Mouse (Mus musculus): Measurements from ENCODE around the gene Nanos3. TPM values are rescaled to one million over a fixed set of nuclear protein-coding genes. Genes with fewer than 3 reads are reported as not detected.

Gene Nanos3
- polyA plus RNA-seq, 1 experiment, result 0.87 TPM

- Histone ChIP-seq H3K27me3 (replicated peaks) (peaks cover 16% of the 10 kb centered on the region), H3K36me3 (replicated peaks; ENCODE audit: low read length) (peaks cover 69% of the 10 kb centered on the region), H3K4me3 (replicated peaks) (no peak overlapping the region), H3K9me3 (no peaks in the 10 kb centered on the region), H3K4me1 (peaks cover 16% of the 10 kb centered on the region)
- TF ChIP-seq FLI1 (IDR thresholded peaks at IDR 0.05; ENCODE audit: low read length) (no peak), GATA1 (IDR thresholded peaks at IDR 0.05; ENCODE audit: borderline replicate concordance, low read length) (no peak)
Measured at GRCm38 (mm10) chr8:84132225-84132624, 52.8 kb downstream of the Nanos3 start.

GRCm38 (mm10) chr8:84130806-84131205, 54.2 kb downstream of the Nanos3 start:
- H3K36me3 ChIP-seq (replicated peaks; ENCODE audit: low read length), result peaks cover 55% of the 10 kb centered on the region
- H3K9me3 ChIP-seq, result no peaks in the 10 kb centered on the region
- peaks cover 30% of the 10 kb centered on the region for H3K4me1 ChIP-seq
- TF ChIP-seq FLI1 (IDR thresholded peaks at IDR 0.05; ENCODE audit: low read length) (no peak), GATA1 (IDR thresholded peaks at IDR 0.05; ENCODE audit: borderline replicate concordance, low read length) (no peak)
- H3K27me3 ChIP-seq (replicated peaks), result peaks cover 30% of the 10 kb centered on the region
- H3K4me3 ChIP-seq (replicated peaks), result no peak overlapping the region

- H3K27me3 ChIP-seq (replicated peaks), result peaks cover 39% of the 10 kb centered on the region
- H3K36me3 ChIP-seq (replicated peaks; ENCODE audit: low read length), result peaks cover 30% of the 10 kb centered on the region
- no peak overlapping the region for H3K4me3 ChIP-seq (replicated peaks)
- H3K4me1 ChIP-seq, result peaks cover 36% of the 10 kb centered on the region
- TF ChIP-seq GATA1 (IDR thresholded peaks at IDR 0.05; ENCODE audit: borderline replicate concordance, low read length) (no peak), FLI1 (IDR thresholded peaks at IDR 0.05; ENCODE audit: low read length) (no peak)
- H3K9me3 ChIP-seq, result no peaks in the 10 kb centered on the region
Measured at GRCm38 (mm10) chr8:84128277-84128676, 56.7 kb downstream of the Nanos3 start.

- H3K9me3 ChIP-seq, result no peaks in the 10 kb centered on the region
- peaks cover 20% of the 10 kb centered on the region for H3K36me3 ChIP-seq (replicated peaks; ENCODE audit: low read length)
- H3K4me3 ChIP-seq (replicated peaks), result peak overlapping the region; percentile 35
- TF ChIP-seq FLI1 (IDR thresholded peaks at IDR 0.05; ENCODE audit: low read length) (no peak), GATA1 (IDR thresholded peaks at IDR 0.05; ENCODE audit: borderline replicate concordance, low read length) (no peak)
- H3K27me3 ChIP-seq (replicated peaks), result peaks cover 40% of the 10 kb centered on the region
- peaks cover 36% of the 10 kb centered on the region for H3K4me1 ChIP-seq
Measured at GRCm38 (mm10) chr8:84127202-84127901, 57.7 kb downstream of the Nanos3 start.

GRCm38 (mm10) chr8:84126742-84127141, 58.3 kb downstream of the Nanos3 start:
- no peak for TF ChIP-seq GATA1 (IDR thresholded peaks at IDR 0.05; ENCODE audit: borderline replicate concordance, low read length)
- no peak for TF ChIP-seq FLI1 (IDR thresholded peaks at IDR 0.05; ENCODE audit: low read length)
- no peak overlapping the region for H3K4me3 ChIP-seq (replicated peaks)
- peaks cover 14% of the 10 kb centered on the region for H3K36me3 ChIP-seq (replicated peaks; ENCODE audit: low read length)
- H3K9me3 ChIP-seq, result no peaks in the 10 kb centered on the region
- peaks cover 41% of the 10 kb centered on the region for H3K27me3 ChIP-seq (replicated peaks)
- H3K4me1 ChIP-seq, result peaks cover 36% of the 10 kb centered on the region

GRCm38 (mm10) chr8:84125656-84126055, 59.4 kb downstream of the Nanos3 start, which contains the start of gene Podnl1:
Gene Podnl1 (plus strand): TSS chr8:84125989.
- no peaks in the 10 kb centered on the region for H3K9me3 ChIP-seq
- H3K36me3 ChIP-seq (replicated peaks; ENCODE audit: low read length), result peaks cover 3% of the 10 kb centered on the region
- H3K27me3 ChIP-seq (replicated peaks), result peaks cover 43% of the 10 kb centered on the region
- no peak within 1 kb of the TSS for H3K4me3 ChIP-seq (replicated peaks)
- peaks cover 36% of the 10 kb centered on the region for H3K4me1 ChIP-seq
- no peak for TF ChIP-seq GATA1 (IDR thresholded peaks at IDR 0.05; ENCODE audit: borderline replicate concordance, low read length)
- TF ChIP-seq FLI1 (IDR thresholded peaks at IDR 0.05; ENCODE audit: low read length), result no peak

Other genes with a start within 250 kb of the Nanos3 start
- gene Gm10644, start 230.0 kb downstream of the Nanos3 start, polyA plus RNA-seq (2012; ENCODE audit: insufficient read depth, low replicate concordance), result not detected in 2 replicates
- 38.1 and 95.4 TPM in 2 replicates for gene Asf1b, start 229.7 kb downstream of the Nanos3 start, polyA plus RNA-seq (2012; ENCODE audit: insufficient read depth, low replicate concordance)
- gene Prkaca, start 212.2 kb downstream of the Nanos3 start, polyA plus RNA-seq (2012; ENCODE audit: insufficient read depth, low replicate concordance), result 25.3 and 30.8 TPM in 2 replicates
- gene Samd1, start 187.5 kb downstream of the Nanos3 start, polyA plus RNA-seq (2012; ENCODE audit: insufficient read depth, low replicate concordance), result 72.0 and 104 TPM in 2 replicates
- gene 1700067K01Rik, start 183.7 kb downstream of the Nanos3 start, polyA plus RNA-seq (2012; ENCODE audit: insufficient read depth, low replicate concordance), result 0.75 and 2.7 TPM in 2 replicates
- gene 2210011C24Rik, start 173.0 kb downstream of the Nanos3 start, polyA plus RNA-seq (2012; ENCODE audit: insufficient read depth, low replicate concordance), result not detected in 2 replicates
- not detected in 2 replicates for gene Palm3, start 163.7 kb downstream of the Nanos3 start, polyA plus RNA-seq (2012; ENCODE audit: insufficient read depth, low replicate concordance)
- 7.7 and 7.9 TPM in 2 replicates for gene Il27ra, start 142.6 kb downstream of the Nanos3 start, polyA plus RNA-seq (2012; ENCODE audit: insufficient read depth, low replicate concordance)
- 0.31 TPM in 1 of 2 replicates, not detected in the other for gene Rln3, start 140.2 kb downstream of the Nanos3 start, polyA plus RNA-seq (2012; ENCODE audit: insufficient read depth, low replicate concordance)
- gene Gm10643, start 120.1 kb downstream of the Nanos3 start, polyA plus RNA-seq (2012; ENCODE audit: insufficient read depth, low replicate concordance), result not detected in 2 replicates
- 35.9 and 36.0 TPM in 2 replicates for gene Rfx1, start 118.4 kb downstream of the Nanos3 start, polyA plus RNA-seq (2012; ENCODE audit: insufficient read depth, low replicate concordance)
- 28.7 and 79.3 TPM in 2 replicates for gene Dcaf15, start 80.4 kb downstream of the Nanos3 start, polyA plus RNA-seq (2012; ENCODE audit: insufficient read depth, low replicate concordance)
- gene Podnl1, start 59.2 kb downstream of the Nanos3 start, polyA plus RNA-seq (2012; ENCODE audit: insufficient read depth, low replicate concordance), result 0.75 TPM in 1 of 2 replicates, not detected in the other
- gene Cc2d1a, start 37.3 kb downstream of the Nanos3 start, polyA plus RNA-seq (2012; ENCODE audit: insufficient read depth, low replicate concordance), result 28.0 and 32.7 TPM in 2 replicates
- 0.72 TPM in 1 of 2 replicates, not detected in the other for gene 4930432K21Rik, start 37.2 kb downstream of the Nanos3 start, polyA plus RNA-seq (2012; ENCODE audit: insufficient read depth, low replicate concordance)
- 14.1 and 16.0 TPM in 2 replicates for gene Zswim4, start 51.8 kb upstream of the Nanos3 start, polyA plus RNA-seq (2012; ENCODE audit: insufficient read depth, low replicate concordance)
- 80.4 and 326 TPM in 2 replicates for gene D8Ertd738e, start 64.5 kb upstream of the Nanos3 start, polyA plus RNA-seq (2012; ENCODE audit: insufficient read depth, low replicate concordance)
- 106 and 208 TPM in 2 replicates for gene Mri1, start 72.1 kb upstream of the Nanos3 start, polyA plus RNA-seq (2012; ENCODE audit: insufficient read depth, low replicate concordance)
- gene Ccdc130, start 85.2 kb upstream of the Nanos3 start, polyA plus RNA-seq (2012; ENCODE audit: insufficient read depth, low replicate concordance), result 4.8 and 20.9 TPM in 2 replicates
- 21.6 and 48.9 TPM in 2 replicates for gene Cacna1a, start 203.2 kb upstream of the Nanos3 start, polyA plus RNA-seq (2012; ENCODE audit: insufficient read depth, low replicate concordance)